In genomic region chr2:115432476-115432875, GRCm38 (mm10) we compare ENCODE assay signal across 8 mouse cellular contexts.
A peak's percentile ranks its signal among the peaks of the same experiment; 100 is the strongest.
DNase-seq lines count a peak whose midpoint lies in the region; ATAC-seq lines count a peak whose summit lies in the region.

No protein-coding gene starts in this region.

- peak; percentile 19 to 45 for DNase-seq in frontal cortex, adult 2 months (ENCODE audit: extremely low spot score in 1 of 2, low spot score in 1 of 2)
- DNase-seq in frontal cortex, postnatal 14 days (ENCODE audit: low spot score in 2 of 2) = no peak
- peak; percentile 3 for DNase-seq in layer of hippocampus, adult 9-11 months
- DNase-seq in layer of hippocampus, adult 8-10 months (ENCODE audit: low spot score in 2 of 2) = no peak
- DNase-seq in 3T3-L1 (ENCODE audit: low read depth, low spot score) = peak; percentile 55
- peak; percentile 42 for DNase-seq in adrenal gland, postnatal 14 days
- no peak for DNase-seq in urinary bladder, postnatal 4 days (ENCODE audit: low spot score in 2 of 2)

- no peak for ATAC-seq in erythroblast, adult 5-6 weeks (replicated peaks; ENCODE audit: low FRiP score, poor library complexity, severe bottlenecking)

Comparison
In these comparisons a context has a peak if more than half of its experiments do, and no peak if none do; other contexts are left out.
1. DNase-seq: peak in frontal cortex, adult 2 months (2 of 2), layer of hippocampus, adult 9-11 months (single experiment), 3T3-L1 (single experiment) and adrenal gland, postnatal 14 days (single experiment); none in frontal cortex, postnatal 14 days (0 of 2), layer of hippocampus, adult 8-10 months (0 of 2) and urinary bladder, postnatal 4 days (0 of 2).